Mouse (Mus musculus) gastrocnemius, adult 8-10 months (tissue): Measurements from ENCODE around the gene Dysf. TPM values are rescaled to one million over a fixed set of nuclear protein-coding genes. Genes with fewer than 3 reads are reported as not detected.

Experiments used
- DNase-seq, 2 experiments: peaks; one replicate each; pipeline ENCODE4 v3.0.0; 2022; ENCODE audit warnings: low spot score in 2 of 2
- total RNA-seq, 4 experiments: library from RNA; stranded (reverse); gene quantifications; 2 replicates each; pipeline ENCODE4 v1.2.4; 2022

Gene Dysf
- total RNA-seq, 4 experiments from 2014 or later, result 65.1 to 102 (median 78.7) TPM

GRCm38 (mm10) chr6:84050238-84050637, 41.8 kb downstream of the Dysf start:
- DNase-seq, result no peak

- no peak for DNase-seq
These were observed 42.6 kb downstream of the Dysf start for GRCm38 (mm10) chr6:84051032-84051431.

DNA sequence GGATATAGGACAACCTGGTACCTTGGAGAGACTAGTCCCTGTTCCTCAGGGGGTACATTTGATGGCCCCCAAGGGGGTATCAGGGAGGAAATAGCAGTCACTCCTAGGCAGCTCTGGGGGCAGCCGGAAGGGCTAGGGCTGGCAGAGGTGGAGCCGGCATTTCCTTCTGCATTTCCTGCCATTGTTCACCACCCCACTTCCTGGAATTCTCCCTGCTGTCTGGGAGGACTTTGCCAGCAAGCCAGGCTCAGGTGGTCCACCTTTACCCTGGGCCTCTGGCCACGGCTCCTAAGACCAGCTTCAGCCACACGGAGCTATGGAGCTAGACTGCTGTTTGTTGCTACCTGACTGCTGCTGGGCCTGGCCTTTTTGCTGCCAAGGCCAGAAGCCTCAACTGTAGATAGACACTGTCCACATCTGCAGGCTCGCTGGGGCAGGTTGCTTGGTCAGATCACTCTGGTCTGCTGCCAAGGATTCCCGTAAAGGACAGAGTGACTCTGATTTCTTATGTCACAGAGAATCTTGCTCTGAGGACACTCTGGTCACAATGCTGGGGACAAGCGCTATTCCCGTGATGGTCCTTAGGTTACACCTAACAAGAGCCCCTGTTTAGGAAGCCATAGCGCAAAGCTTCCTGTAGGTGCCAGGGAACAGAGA, 45.6 kb downstream of the Dysf start:
- no peak for DNase-seq

GRCm38 (mm10) chr6:84055619-84056018, 47.2 kb downstream of the Dysf start:
- DNase-seq, result no peak

- DNase-seq, result no peak
These were observed 48.8 kb downstream of the Dysf start for GRCm38 (mm10) chr6:84057216-84057615.

- peak in 1 of 2 experiments; percentile 32 for DNase-seq
These were observed 50.3 kb downstream of the Dysf start for GRCm38 (mm10) chr6:84058671-84059141.

GRCm38 (mm10) chr6:84059771-84060414, 51.5 kb downstream of the Dysf start:
- no peak for DNase-seq

DNA sequence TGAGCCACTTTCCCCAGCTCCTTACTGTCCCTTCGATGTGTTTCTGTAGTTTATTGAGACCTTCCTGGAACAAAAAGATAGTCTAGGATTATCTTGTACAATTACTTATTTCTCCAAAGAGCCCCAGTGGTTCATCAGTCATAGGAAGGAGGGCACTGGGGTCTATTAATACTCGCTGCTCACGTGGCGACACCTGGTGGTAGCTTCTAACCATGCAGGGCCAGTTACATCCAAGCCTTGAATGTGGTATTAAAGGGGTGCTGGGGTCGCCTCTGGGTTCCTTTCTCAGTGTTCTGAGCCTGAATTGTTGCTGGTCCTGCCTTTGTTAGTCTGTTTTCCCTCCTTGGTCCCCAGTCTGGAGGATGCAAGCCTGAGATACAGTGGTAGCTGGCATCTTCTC, 52.9 kb downstream of the Dysf start:
- peak; percentile 24 to 36 for DNase-seq

DNA sequence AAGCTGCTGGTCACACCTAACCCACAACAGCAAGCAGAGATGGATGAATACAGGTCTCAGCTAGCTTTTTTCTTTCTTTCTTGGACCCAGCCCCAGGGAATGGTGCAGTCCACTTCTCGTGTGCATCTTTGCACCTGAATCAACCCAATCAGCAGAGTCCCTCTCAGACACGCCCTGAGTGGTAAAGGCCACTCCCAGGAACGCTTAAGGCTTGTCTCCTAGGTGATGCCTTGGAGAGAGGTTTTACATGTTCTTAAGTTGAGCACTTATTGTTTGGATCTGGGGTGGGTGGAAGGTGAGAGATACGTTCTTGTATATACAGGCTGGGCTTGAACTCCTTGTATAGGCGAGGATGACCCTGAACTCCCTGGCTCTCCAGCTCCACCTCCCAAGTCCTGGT, 54.2 kb downstream of the Dysf start:
- no peak for DNase-seq

DNA sequence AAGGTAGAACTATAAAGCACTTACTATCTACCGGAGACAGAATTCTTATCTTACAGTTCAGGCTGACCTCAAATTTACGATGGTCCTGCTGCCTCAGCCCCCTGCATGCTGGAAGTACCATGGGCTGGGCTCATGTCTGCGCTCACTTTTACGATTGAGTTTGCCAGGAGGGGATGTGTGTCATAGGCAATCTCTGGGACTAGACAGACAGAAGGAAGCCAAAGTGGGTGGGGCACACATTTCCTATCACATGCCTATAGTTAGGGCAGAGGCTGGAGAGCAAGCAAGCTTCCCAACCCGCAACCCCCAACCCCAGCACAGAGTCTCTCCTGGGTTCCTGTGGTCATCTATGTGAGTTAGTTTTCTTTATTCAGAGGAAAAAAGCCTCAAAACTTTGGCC, 59.8 kb downstream of the Dysf start:
- DNase-seq, result no peak

DNA sequence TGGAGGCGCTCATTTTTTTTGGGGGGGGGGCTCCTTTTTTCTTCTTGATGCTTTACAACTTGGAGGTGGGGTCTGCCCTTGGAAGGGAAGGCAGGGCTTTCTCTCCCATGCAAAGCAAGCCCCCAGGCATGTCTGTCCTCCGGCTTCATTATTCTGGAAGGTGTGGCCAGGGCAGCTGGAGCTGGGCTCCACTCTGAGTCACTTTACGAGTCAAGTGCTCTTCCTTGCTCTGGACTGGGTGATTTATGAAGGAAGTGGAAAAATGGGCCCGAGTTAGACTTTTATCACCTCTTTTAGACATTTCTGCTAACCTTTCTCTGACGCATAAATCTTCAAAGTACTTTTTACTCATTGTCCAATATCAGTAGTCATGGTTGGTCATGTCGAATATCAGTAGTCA, 61.9 kb downstream of the Dysf start:
- DNase-seq, result no peak

- no peak for DNase-seq
These were observed 64.2 kb downstream of the Dysf start for GRCm38 (mm10) chr6:84072574-84072973.

GRCm38 (mm10) chr6:84078172-84078571, 69.8 kb downstream of the Dysf start:
- DNase-seq, result no peak

- no peak for DNase-seq
These were observed 72.2 kb downstream of the Dysf start for GRCm38 (mm10) chr6:84080631-84081030.

GRCm38 (mm10) chr6:84084757-84085156, 76.4 kb downstream of the Dysf start:
- no peak for DNase-seq

DNA sequence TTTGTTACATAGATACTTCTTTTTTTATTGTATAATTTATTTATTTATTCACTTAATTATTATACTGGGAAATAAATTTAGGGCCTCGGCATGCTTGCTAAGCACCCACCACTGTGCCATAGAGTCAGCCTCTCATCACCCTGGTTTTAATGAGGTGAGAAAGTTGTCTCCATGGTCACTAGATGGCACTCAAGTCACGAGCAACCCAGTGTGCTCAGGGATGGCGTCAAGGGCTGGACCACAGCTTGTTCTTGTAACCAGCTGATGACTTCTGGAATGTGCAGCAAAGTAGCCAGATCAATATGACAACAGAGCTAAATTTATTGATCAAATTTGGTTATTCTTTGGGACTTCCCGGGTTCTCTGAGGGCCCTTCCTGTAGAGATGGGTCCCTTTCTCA, 85.1 kb downstream of the Dysf start:
- DNase-seq, result no peak

DNA sequence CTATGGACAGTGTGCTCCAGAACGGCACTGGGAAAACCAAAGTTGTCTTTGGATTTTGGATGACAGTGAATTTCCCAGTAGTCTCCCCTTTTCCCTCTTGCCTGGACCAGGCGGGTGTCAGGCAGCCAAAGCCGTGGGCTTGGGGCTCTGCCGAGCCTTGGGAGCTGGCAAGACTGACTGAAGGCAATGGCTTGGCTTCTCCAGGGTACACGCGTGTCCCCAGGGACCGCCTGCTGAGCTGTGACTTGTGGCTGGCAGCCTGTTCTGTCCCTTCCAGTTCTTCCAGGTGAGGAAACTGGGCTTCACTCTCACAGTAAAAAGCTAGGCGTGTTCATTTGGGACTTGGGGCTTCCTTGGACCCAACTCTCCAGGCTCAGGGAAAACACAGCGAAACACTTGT, 86.1 kb downstream of the Dysf start:
- DNase-seq, result no peak

- peak; percentile 62 to 66 for DNase-seq
These were observed 86.6 kb downstream of the Dysf start for GRCm38 (mm10) chr6:84094998-84095397.

DNA sequence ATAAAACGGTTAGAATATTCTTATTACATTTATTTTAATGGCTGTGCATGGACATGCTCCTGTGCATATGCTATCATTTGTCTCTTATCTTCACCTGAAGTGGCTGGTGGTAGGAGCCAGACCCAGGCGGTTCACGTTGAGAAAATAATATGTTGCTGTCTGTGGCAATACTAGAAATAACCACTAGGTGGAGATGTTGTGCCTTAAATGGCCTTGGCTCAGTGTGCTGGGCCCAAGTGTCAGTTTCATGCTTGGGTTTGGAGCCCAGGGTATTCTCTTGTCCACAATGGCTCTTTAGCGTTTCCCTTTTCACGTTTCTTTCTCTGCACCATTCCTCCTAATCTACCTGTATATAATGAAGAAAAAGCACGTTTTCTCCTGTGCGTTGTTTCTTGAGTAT, 87.5 kb downstream of the Dysf start:
- no peak for DNase-seq

GRCm38 (mm10) chr6:84102002-84102401, 93.6 kb downstream of the Dysf start:
- DNase-seq, result no peak

GRCm38 (mm10) chr6:84105148-84106022, 97.0 kb downstream of the Dysf start:
- no peak for DNase-seq

DNA sequence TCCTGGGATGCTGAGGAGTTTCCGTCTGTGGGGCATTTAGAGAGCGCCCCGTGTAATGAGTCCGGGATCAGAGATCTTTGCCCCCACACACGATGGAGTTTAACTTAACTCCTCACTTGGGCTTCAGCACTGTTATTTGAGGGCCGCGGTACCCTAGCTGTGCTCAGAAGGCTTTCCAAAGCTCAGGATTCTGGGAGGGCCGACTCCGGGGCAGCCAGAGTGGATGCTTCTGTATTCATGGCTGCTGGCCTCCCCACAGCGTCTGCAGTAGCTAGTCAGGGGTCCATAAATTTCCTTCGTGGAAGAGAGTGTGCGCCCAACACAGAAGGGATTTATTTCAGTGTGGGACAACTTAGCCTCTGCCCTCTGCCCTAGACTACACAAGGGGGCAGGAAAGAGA, 97.7 kb downstream of the Dysf start:
- DNase-seq, result no peak
